Mouse (Mus musculus) liver, postnatal 0 days (tissue): ENCODE results near the gene Crxos. TPM values are rescaled to one million over a fixed set of nuclear protein-coding genes. Genes with fewer than 3 reads are reported as not detected.
A peak's percentile ranks its signal among the peaks of the same experiment; 100 is the strongest.

ENCODE experiments used
- ATAC-seq: fragments of 200-750 bp; cut with Nextera tagmentation; 2 replicates; pipeline ENCODE4 v1.8.0; 2017; ENCODE audit warnings: mild to moderate bottlenecking, moderate library complexity
- DNase-seq: peaks from one replicate; pipeline ENCODE4 v3.0.0-alpha.2; 2016
- H3K27ac ChIP-seq: fragments of 300-500 bp; sonication (generic); 2 replicates; pipeline ENCODE4 v1.5.1; 2014; ENCODE audit warnings: antibody characterized with exemption, moderate library complexity, mild to moderate bottlenecking, low read depth
- H3K27me3 ChIP-seq: fragments of 300-500 bp; sonication (generic); 2 replicates; pipeline ENCODE4 v1.6.1; 2014; ENCODE audit warnings: low read length, control low read depth, mixed read lengths; ENCODE audit not compliant: insufficient read depth
- H3K36me3 ChIP-seq: fragments of 300-500 bp; sonication (generic); replicated peaks from 2 replicates; pipeline ENCODE4 v1.6.1; 2014; ENCODE audit warnings: mild to moderate bottlenecking, control low read depth, low read length, moderate library complexity, mixed read lengths; ENCODE audit not compliant: insufficient read depth
- H3K4me1 ChIP-seq: fragments of 300-500 bp; sonication (generic); 2 replicates; pipeline ENCODE4 v1.6.1; 2014; ENCODE audit warnings: antibody characterized with exemption, mild to moderate bottlenecking, control low read depth; ENCODE audit not compliant: insufficient read depth
- H3K4me2 ChIP-seq: fragments of 300-500 bp; sonication (generic); 2 replicates; pipeline ENCODE4 v1.6.1; 2014; ENCODE audit warnings: low read depth, mild to moderate bottlenecking, low read length, moderate library complexity, mixed read lengths
- H3K4me3 ChIP-seq: fragments of 300-500 bp; sonication (generic); 2 replicates; pipeline ENCODE4 v1.5.1; 2014; ENCODE audit warnings: low read depth, low read length
- H3K9ac ChIP-seq: fragments of 300-500 bp; sonication (generic); replicated peaks from 2 replicates; pipeline ENCODE4 v1.6.1; 2014; ENCODE audit warnings: mild to moderate bottlenecking, moderate library complexity
- H3K9me3 ChIP-seq: fragments of 300-500 bp; sonication (generic); 2 replicates; pipeline ENCODE4 v1.6.1; 2016; ENCODE audit warnings: mild to moderate bottlenecking, control low read depth, low read length, mixed read lengths
- CTCF ChIP-seq: sonication (generic); IDR thresholded peaks from 2 replicates; pipeline ENCODE4 v1.5.1; 2016; ENCODE audit warnings: antibody characterized with exemption, low read depth
- EP300 ChIP-seq: IDR thresholded peaks from 2 replicates; pipeline ENCODE4 v1.6.1; 2016; ENCODE audit warnings: antibody characterized with exemption, low read depth, mild to moderate bottlenecking
- WGBS: fragments of 180-500 bp; shearing (Covaris S2); extraction: QIAGEN DNeasy Blood & Tissue Kit; methylation state at CpG from one replicate; pipeline ENCODE4 v1.1.7; 2014; ENCODE audit not compliant: insufficient replicate concordance; 5-methylcytosine and 5-hydroxymethylcytosine counted together
- polyA plus RNA-seq: library from polyadenylated mRNA; unstranded; fragments of >200 nt; fragmentation: Nextera tagmentation; extraction: Ambion mirVana; gene quantifications from 2 replicates; pipeline ENCODE4 v1.2.1, GENCODE M21; 2015

Gene Crxos
- polyA plus RNA-seq, 1 experiment from 2014 or later: not detected

DNA sequence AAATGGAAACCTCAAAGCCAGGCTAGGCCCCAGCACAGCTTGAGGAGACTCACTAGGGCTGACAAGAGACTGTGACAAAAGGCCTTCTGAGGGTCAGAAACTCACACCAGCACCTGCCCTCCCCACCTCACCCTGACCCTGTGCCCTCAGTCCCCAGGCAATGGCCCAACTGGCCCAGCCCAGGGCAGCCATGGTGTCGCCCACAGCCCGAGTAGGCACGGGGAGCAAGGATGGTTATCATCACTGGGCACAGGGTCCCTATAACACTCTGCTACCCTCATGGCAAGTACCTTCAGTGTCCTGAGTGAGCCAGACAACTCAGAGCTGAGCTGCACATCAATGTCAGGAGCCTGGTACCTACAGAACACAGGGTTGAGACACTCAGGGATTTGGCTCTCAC is 56.2 kb downstream of the Crxos start:
- DNase-seq: no peak
- 91% methylated on average over 3 of the region's 3 CpGs for WGBS
- no peak for ATAC-seq
- H3K27me3 ChIP-seq: no peaks in the 10 kb centered on the region
- H3K4me2 ChIP-seq: no peak overlapping the region
- no peaks in the 10 kb centered on the region for H3K9me3 ChIP-seq
- H3K4me3 ChIP-seq: no peak overlapping the region
- H3K27ac ChIP-seq: no peak overlapping the region
- H3K9ac ChIP-seq: no peak overlapping the region
- H3K4me1 ChIP-seq: 0 out of 2 replicates have a peak, but pooled peaks cover 2% of the 10 kb centered on the region
- H3K36me3 ChIP-seq: peaks cover 65% of the 10 kb centered on the region
- no peak for TF ChIP-seq EP300
- TF ChIP-seq CTCF: no peak

DNA sequence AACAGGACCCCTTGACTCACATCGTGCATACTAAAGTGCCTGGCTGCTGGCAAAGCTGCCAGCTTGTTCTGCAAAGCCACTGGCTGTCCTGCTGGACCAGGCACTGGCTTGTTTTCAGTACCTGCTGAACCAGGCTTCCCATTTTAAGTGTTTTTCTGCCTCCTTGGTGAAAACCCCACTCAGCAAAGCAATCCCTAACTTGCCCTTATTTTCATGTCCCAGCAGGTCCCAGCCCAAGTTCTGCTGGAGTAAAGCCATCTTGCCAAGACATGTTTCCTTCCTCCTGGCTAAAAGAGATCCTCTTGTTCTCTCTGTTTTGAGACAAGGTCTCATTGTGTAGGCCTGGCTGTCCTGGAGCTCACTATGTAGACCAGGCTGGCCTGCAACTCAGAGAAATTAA is 61.9 kb downstream of the Crxos start:
- no peak overlapping the region for H3K4me2 ChIP-seq
- H3K4me3 ChIP-seq: no peak overlapping the region
- WGBS: 83% methylated on average over 1 of the region's 1 CpGs
- TF ChIP-seq EP300 (no peak), CTCF (no peak)
- peaks cover 36% of the 10 kb centered on the region for H3K4me1 ChIP-seq
- no peak for ATAC-seq
- no peaks in the 10 kb centered on the region for H3K9me3 ChIP-seq
- H3K27me3 ChIP-seq: no peaks in the 10 kb centered on the region
- peaks cover 52% of the 10 kb centered on the region for H3K36me3 ChIP-seq
- no peak for DNase-seq
- no peak overlapping the region; the same call in none of the 2 replicates for H3K9ac ChIP-seq
- no peak overlapping the region for H3K27ac ChIP-seq

DNA sequence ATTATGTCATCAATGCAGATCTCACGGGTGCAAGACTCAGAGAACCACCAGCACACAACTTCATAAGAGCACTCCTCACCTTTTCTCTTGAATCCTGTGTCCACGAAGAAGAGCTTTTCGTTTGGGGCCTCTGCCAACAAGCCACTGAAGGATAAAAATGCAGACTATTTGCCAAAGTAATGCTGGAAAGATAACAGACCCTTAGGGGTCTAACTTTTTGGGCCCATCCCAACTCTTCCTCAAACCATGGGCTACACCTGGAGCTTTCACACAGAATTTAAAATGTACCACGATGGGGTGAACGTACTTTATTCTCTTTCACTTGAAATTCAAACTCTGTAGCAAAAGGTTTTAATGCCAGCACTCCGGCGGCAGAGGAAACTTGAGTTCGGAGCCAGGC is 62.8 kb downstream of the Crxos start:
- Histone ChIP-seq H3K4me1 (peaks cover 36% of the 10 kb centered on the region), H3K4me2 (peak overlapping the region; percentile 87), H3K27me3 (no peaks in the 10 kb centered on the region), H3K9me3 (no peaks in the 10 kb centered on the region), H3K4me3 (peak overlapping the region; percentile 90), H3K9ac (peak overlapping the region; percentile 83), H3K27ac (no peak overlapping the region), H3K36me3 (peaks cover 43% of the 10 kb centered on the region)
- no peak for TF ChIP-seq CTCF
- no peak for TF ChIP-seq EP300
- no peak for ATAC-seq
- 4% methylated on average over 8 of the region's 8 CpGs for WGBS
- DNase-seq: no peak

DNA sequence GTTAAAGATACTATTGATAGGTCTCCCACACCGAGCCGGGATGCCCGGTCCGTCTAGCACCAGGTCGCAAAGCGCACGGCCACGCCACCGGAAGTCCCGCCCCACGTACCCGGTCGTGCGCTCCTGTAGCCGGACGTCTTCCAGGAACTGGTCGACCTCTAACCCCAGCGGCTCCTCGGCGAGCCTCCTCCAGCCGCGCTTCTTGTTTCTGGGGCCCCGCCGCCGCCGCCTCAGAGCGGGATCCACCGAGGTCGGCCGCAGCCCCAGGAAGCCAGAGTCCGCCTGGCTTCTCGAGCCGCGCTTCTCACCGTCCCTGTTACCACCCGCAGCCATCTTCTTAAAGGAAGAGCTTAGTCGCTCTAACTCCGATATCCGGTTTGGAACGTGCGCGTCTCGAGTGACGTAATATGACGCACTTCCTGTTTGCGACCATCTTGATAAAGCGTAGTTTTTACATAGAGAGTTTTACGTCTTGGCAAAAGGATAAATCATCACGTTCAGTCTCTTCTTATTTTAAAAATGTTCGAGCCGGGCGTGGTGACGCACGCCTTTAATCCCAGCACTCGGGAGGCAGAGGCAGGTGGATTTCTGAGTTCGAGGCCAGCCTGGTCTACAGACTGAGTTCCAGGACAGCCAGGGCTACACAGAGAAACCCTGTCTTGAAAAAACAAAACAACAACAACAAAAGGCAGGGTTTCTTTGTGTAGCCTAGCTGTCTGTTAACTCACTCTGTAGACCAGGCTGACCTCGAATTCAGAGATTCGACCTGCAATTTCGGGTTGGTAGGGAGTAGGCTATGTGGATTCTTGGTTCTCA is 63.5 kb downstream of the Crxos start, which contains the start of gene Nop53:
Nop53 (minus strand) TSS at position 354 of the 816 bp plus-strand sequence.
- Histone ChIP-seq H3K4me1 (peaks cover 36% of the 10 kb centered on the region), H3K4me2 (peak within 1 kb of the TSS; percentile 87), H3K27ac (peak within 1 kb of the TSS; percentile 98), H3K9me3 (no peaks in the 10 kb centered on the region), H3K4me3 (peak within 1 kb of the TSS; percentile 90), H3K9ac (peak within 1 kb of the TSS; percentile 83), H3K27me3 (no peaks in the 10 kb centered on the region), H3K36me3 (peaks cover 36% of the 10 kb centered on the region)
- 2% methylated on average over 59 of the region's 59 CpGs for WGBS
- DNase-seq (peak; percentile 93), ATAC-seq (peak; percentile 89)
- TF ChIP-seq CTCF (no peak), EP300 (peak; percentile 66)

DNA sequence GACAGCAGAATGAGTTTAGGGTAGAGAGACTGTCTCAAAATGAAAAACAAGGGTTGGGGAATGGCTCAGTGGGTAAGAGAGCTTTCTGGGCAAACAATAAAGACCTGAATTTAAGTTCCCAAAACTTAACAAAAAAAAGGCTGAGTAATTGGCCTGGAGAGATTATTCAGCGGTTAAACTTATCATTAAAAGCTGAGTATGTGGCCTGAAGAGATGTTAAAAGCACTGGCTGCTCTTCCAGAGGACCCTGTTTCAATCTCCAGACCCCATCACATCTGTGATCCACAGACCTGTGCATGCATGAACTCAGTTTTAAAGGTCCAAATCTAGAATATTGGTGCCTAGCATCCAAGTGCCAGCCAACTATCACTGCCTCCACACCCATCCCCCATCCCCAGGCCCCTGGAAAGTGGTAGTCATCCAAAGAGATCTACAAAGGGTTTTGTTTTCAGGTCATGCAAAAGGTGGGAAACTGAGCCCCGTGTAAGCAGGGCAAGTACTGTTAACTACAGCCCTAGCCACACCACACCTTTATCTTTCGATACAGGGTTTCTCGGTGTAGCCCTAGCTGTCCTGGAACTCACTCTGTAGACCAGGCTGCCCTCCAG is 65.3 kb downstream of the Crxos start:
- 0 out of 2 replicates have a peak overlapping the region, but pooled peaks have one; percentile 43 for H3K9ac ChIP-seq
- peaks cover 18% of the 10 kb centered on the region for H3K36me3 ChIP-seq
- no peak overlapping the region for H3K4me3 ChIP-seq
- peaks cover 39% of the 10 kb centered on the region for H3K4me1 ChIP-seq
- H3K9me3 ChIP-seq: no peaks in the 10 kb centered on the region
- 0 out of 2 replicates have a peak, but pooled peaks have one; percentile 24 for TF ChIP-seq EP300
- TF ChIP-seq CTCF: no peak
- WGBS: 32% methylated on average over 4 of the region's 4 CpGs
- DNase-seq (no peak), ATAC-seq (no peak)
- no peak overlapping the region; the same call in 1 of the 2 replicates for H3K4me2 ChIP-seq
- no peaks in the 10 kb centered on the region for H3K27me3 ChIP-seq
- no peak overlapping the region for H3K27ac ChIP-seq

DNA sequence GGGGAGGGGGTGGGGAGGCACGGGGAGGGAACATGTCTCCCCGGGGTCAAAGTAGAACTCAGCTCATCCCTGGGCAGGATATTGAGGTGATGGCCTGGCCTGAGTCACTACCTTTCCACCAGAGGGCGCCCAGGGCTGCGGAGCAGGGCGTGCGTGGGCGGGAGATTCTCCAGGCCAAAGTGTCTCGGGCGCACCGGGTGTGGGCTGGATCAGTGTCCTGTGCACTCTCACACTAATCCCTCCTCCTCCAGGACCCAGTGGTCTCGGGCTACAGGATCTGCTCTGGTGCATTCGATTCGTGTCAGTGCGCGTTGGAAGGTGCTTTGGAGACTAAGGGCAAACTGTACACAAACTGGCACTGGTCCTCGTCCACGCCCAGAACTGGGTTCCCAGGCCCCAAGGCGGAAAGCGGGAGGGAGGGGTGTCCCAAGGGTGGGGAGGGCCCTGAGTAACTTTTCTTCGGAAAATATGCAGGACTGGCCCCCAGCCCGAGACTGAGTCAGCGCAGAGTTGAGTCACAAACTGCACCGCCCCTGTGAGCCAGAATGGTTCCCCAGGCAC is 66.0 kb downstream of the Crxos start:
- Histone ChIP-seq H3K27me3 (no peaks in the 10 kb centered on the region), H3K36me3 (peaks cover 11% of the 10 kb centered on the region), H3K9ac (peak overlapping the region; percentile 43; the same call in 1 of the 2 replicates), H3K9me3 (no peaks in the 10 kb centered on the region), H3K4me2 (peak overlapping the region; percentile 70), H3K27ac (0 out of 2 replicates have a peak overlapping the region, but pooled peaks have one; percentile 41), H3K4me1 (peaks cover 43% of the 10 kb centered on the region), H3K4me3 (peak overlapping the region; percentile 32)
- 6% methylated on average over 23 of the region's 23 CpGs for WGBS
- peak; percentile 92 for DNase-seq
- ATAC-seq: peak; percentile 71
- peak; percentile 96 for TF ChIP-seq CTCF
- no peak for TF ChIP-seq EP300
